Mouse (Mus musculus) right cerebral cortex, postnatal 14 days (tissue): Measurements from ENCODE around the gene Csrnp1.

ENCODE experiments used
- DNase-seq: peaks from one replicate; pipeline ENCODE4 v3.0.0; 2022

The Csrnp1 gene

GRCm38 (mm10) chr9:120001945-120002725 lies 17.7 kb upstream of the Csrnp1 start:
- peak; percentile 64 for DNase-seq

GRCm38 (mm10) chr9:120000761-120001160 lies 16.3 kb upstream of the Csrnp1 start:
- DNase-seq: no peak

- DNase-seq: no peak
Observed at GRCm38 (mm10) chr9:119999636-120000035, 15.2 kb upstream of the Csrnp1 start.

- DNase-seq: no peak
Observed at GRCm38 (mm10) chr9:119998776-119999175, 14.3 kb upstream of the Csrnp1 start.

- no peak for DNase-seq
Observed at GRCm38 (mm10) chr9:119996080-119996479, 11.6 kb upstream of the Csrnp1 start.

- no peak for DNase-seq
Observed at GRCm38 (mm10) chr9:119994207-119994606, 9.7 kb upstream of the Csrnp1 start.

- no peak for DNase-seq
Observed at GRCm38 (mm10) chr9:119993092-119993844, 8.8 kb upstream of the Csrnp1 start.

- no peak for DNase-seq
Observed at GRCm38 (mm10) chr9:119991310-119991709, 6.9 kb upstream of the Csrnp1 start.

- no peak for DNase-seq
Observed at GRCm38 (mm10) chr9:119988304-119988703, 3.8 kb upstream of the Csrnp1 start.

- DNase-seq: no peak
Observed at GRCm38 (mm10) chr9:119985881-119986574, 1.6 kb upstream of the Csrnp1 start.

GRCm38 (mm10) chr9:119983585-119984535 lies 598 bp downstream of the Csrnp1 start:
- DNase-seq: peak; percentile 84

GRCm38 (mm10) chr9:119982956-119983551 lies 1.4 kb downstream of the Csrnp1 start:
- DNase-seq: no peak

- peak; percentile 64 for DNase-seq
Observed at GRCm38 (mm10) chr9:119982241-119982811, 2.1 kb downstream of the Csrnp1 start.

- peak; percentile 60 for DNase-seq
Observed at GRCm38 (mm10) chr9:119981183-119982179, 3.0 kb downstream of the Csrnp1 start.

- no peak for DNase-seq
Observed at GRCm38 (mm10) chr9:119980770-119981182, 3.7 kb downstream of the Csrnp1 start.

- no peak for DNase-seq
Observed at GRCm38 (mm10) chr9:119979749-119980148, 4.7 kb downstream of the Csrnp1 start.

- DNase-seq: no peak
Observed at GRCm38 (mm10) chr9:119978811-119979441, 5.5 kb downstream of the Csrnp1 start.

GRCm38 (mm10) chr9:119978151-119978810 lies 6.2 kb downstream of the Csrnp1 start:
- no peak for DNase-seq

- no peak for DNase-seq
Observed at GRCm38 (mm10) chr9:119977557-119978060, 6.8 kb downstream of the Csrnp1 start.
